Comparison of ENCODE assay signal across 25 mouse cellular contexts in genomic region chr6:81517185-81517584, GRCm38 (mm10).
"Had no signal": no experiment of that assay in that cellular context is flagged by ENCODE, and none has a peak within 500 bp of the region (broad histone marks: within the 10 kb centered on the region; RNA-seq: fewer than 3 reads in every experiment).

No protein-coding gene starts in this region.

- H3K4me3 ChIP-seq: heart, embryonic 10.5 days; heart, embryonic 12.5 days; hindbrain, embryonic 10.5 days; hindbrain, embryonic 12.5 days; intestine, embryonic 15.5 days; layer of hippocampus, adult 2 months; left cerebral cortex, adult 2 months; limb, embryonic 10.5 days; limb, embryonic 12.5 days had no signal

- DNase-seq: gastrocnemius, postnatal 14 days; gastrocnemius, postnatal 36 days; heart, adult 18-20 months; heart, postnatal 10 days; heart, postnatal 4 days; kidney, adult 18-20 months; kidney, adult 8-10 months; kidney, postnatal 10 days; kidney, postnatal 25 days; kidney, postnatal 4 days; liver had no signal

- H3K36me3 ChIP-seq: heart, embryonic 10.5 days; heart, embryonic 12.5 days; hindbrain, embryonic 10.5 days; hindbrain, embryonic 12.5 days; intestine, embryonic 15.5 days; limb, embryonic 10.5 days; limb, embryonic 12.5 days had no signal

- H3K4me2 ChIP-seq: heart, embryonic 12.5 days; hindbrain, embryonic 12.5 days; hindbrain, embryonic 14.5 days; intestine, embryonic 15.5 days; limb, embryonic 12.5 days; liver, embryonic 11.5 days had no signal

- H3K27me3 ChIP-seq: heart, embryonic 12.5 days; hindbrain, embryonic 12.5 days; intestine, embryonic 15.5 days; limb, embryonic 12.5 days had no signal

- ATAC-seq: hindbrain, embryonic 16.5 days; inflammation-experienced regulatory T-cells, adult 6 months; intestine, embryonic 15.5 days; intestine, postnatal 0 days had no signal

- H3K9ac ChIP-seq: heart, embryonic 12.5 days; hindbrain, embryonic 12.5 days; hindbrain, embryonic 14.5 days; intestine, embryonic 15.5 days; limb, embryonic 12.5 days had no signal

- H3K4me1 ChIP-seq: heart, embryonic 10.5 days; heart, embryonic 12.5 days; hindbrain, embryonic 10.5 days; hindbrain, embryonic 12.5 days; intestine, embryonic 15.5 days; limb, embryonic 10.5 days; limb, embryonic 12.5 days had no signal

- H3K9me3 ChIP-seq: heart, embryonic 10.5 days; heart, embryonic 12.5 days; hindbrain, embryonic 10.5 days; hindbrain, embryonic 12.5 days; intestine, embryonic 15.5 days; limb, embryonic 10.5 days; limb, embryonic 12.5 days had no signal

- H3K27ac ChIP-seq: heart, embryonic 10.5 days; hindbrain, embryonic 10.5 days; hindbrain, embryonic 12.5 days; hindbrain, embryonic 14.5 days; intestine, embryonic 15.5 days; layer of hippocampus, adult 2 months; left cerebral cortex, adult 2 months; limb, embryonic 10.5 days; limb, embryonic 12.5 days had no signal
